9 mouse cellular contexts compared by ENCODE assay signal in the genomic region with DNA sequence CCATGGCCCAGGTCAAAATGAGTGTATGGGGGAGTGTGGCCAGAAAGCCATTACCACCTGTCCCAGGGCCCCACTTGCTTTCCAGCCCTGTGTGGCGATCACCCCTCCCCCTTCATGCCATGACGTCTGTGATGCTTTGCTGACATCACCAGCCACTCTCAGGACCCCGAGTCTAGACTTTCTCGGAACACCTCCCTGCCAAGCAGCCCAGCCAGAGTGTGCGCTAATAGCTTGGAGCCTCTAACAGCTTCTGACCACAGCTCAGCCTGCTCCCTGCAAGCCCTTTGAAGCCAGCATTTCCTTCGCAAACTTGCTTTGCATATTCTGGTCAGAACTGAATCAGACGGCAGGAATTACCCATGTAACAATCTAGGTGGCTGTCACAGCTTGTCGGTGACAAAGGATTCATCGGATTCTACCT. TPM values are rescaled to one million over a fixed set of nuclear protein-coding genes. Genes with fewer than 3 reads are reported as not detected.
DNase-seq lines count a peak whose midpoint lies in the region; ATAC-seq lines count a peak whose summit lies in the region.
"Had no signal": no experiment of that assay in that cellular context is flagged by ENCODE, and none has a peak within 500 bp of the region (broad histone marks: within the 10 kb centered on the region; RNA-seq: fewer than 3 reads in every experiment).

No protein-coding gene starts in this region.

- H3K4me2 ChIP-seq in stomach, embryonic 16.5 days (ENCODE audit: low read depth, low read length), result peak overlapping the region; percentile 95; the same call in 1 of the 2 replicates

- H3K27ac ChIP-seq in heart, embryonic 10.5 days, result 0 out of 2 replicates have a peak overlapping the region, but pooled peaks have one; percentile 90
- peak overlapping the region; percentile 86; the same call in 1 of the 2 replicates for H3K27ac ChIP-seq in limb, embryonic 10.5 days
- 0 out of 2 replicates have a peak overlapping the region, but pooled peaks have one; percentile 6 for H3K27ac ChIP-seq in stomach, embryonic 16.5 days (ENCODE audit: low read length)

- H3K9me3 ChIP-seq in heart, embryonic 10.5 days, result no peaks in the 10 kb centered on the region
- H3K9me3 ChIP-seq in limb, embryonic 10.5 days (replicated peaks), result no peaks in the 10 kb centered on the region
- no peaks in the 10 kb centered on the region for H3K9me3 ChIP-seq in stomach, embryonic 16.5 days (replicated peaks; ENCODE audit: control insufficient read depth, low read length)

- peak overlapping the region; percentile 96; the same call in 1 of the 2 replicates for H3K9ac ChIP-seq in stomach, embryonic 16.5 days (ENCODE audit: low read length)

- intact Hi-C loops in left cerebral cortex, postnatal 14 days (cut with DNase I), result loop anchor here (5.0 kb wide), 1 partner anchor 88 kb away; no protein-coding TSS in a partner anchor

- peaks cover 29% of the 10 kb centered on the region for H3K27me3 ChIP-seq in heart, embryonic 10.5 days (ENCODE audit: insufficient read depth, poor library complexity, severe bottlenecking)
- peaks cover 41% of the 10 kb centered on the region for H3K27me3 ChIP-seq in limb, embryonic 10.5 days (ENCODE audit: low read depth, poor library complexity, severe bottlenecking)
- no peaks in the 10 kb centered on the region for H3K27me3 ChIP-seq in stomach, embryonic 16.5 days (ENCODE audit: control insufficient read depth, insufficient read depth, low read length)
- H3K27me3 ChIP-seq: Patski had no signal

- 14% methylated on average over 9 of the region's 9 CpGs for WGBS in heart, embryonic 10.5 days
- 10% methylated on average over 9 of the region's 9 CpGs for WGBS in limb, embryonic 10.5 days
- WGBS in stomach, embryonic 16.5 days, result 36% methylated on average over 9 of the region's 9 CpGs

- peaks cover 15% of the 10 kb centered on the region for H3K36me3 ChIP-seq in heart, embryonic 10.5 days
- peaks cover 18% of the 10 kb centered on the region for H3K36me3 ChIP-seq in limb, embryonic 10.5 days
- H3K36me3 ChIP-seq in stomach, embryonic 16.5 days (ENCODE audit: control insufficient read depth, insufficient read depth, low read length), result no peaks in the 10 kb centered on the region; the same call in 1 of the 2 replicates

- peak overlapping the region; percentile 8; the same call in 1 of the 2 replicates for H3K4me3 ChIP-seq in heart, embryonic 10.5 days
- H3K4me3 ChIP-seq in limb, embryonic 10.5 days, result 0 out of 2 replicates have a peak overlapping the region, but pooled peaks have one; percentile 9
- H3K4me3 ChIP-seq in stomach, embryonic 16.5 days (replicated peaks; ENCODE audit: low read length), result no peak overlapping the region

- H3K4me1 ChIP-seq in heart, embryonic 10.5 days, result peaks cover 88% of the 10 kb centered on the region
- peaks cover 84% of the 10 kb centered on the region for H3K4me1 ChIP-seq in limb, embryonic 10.5 days
- peaks cover 63% of the 10 kb centered on the region for H3K4me1 ChIP-seq in stomach, embryonic 16.5 days (ENCODE audit: control insufficient read depth, insufficient read depth, low read length)

- ATAC-seq in stomach, embryonic 16.5 days (ENCODE audit: insufficient read depth, low FRiP score), result no peak
- ATAC-seq: Patski had no signal

- peak; percentile 75 for DNase-seq in heart, embryonic 10.5 days (ENCODE audit: low spot score)
- DNase-seq in heart, adult 8-10 months (ENCODE audit: low spot score), result no peak
- peak; percentile 54 for DNase-seq in thymus, postnatal 4 days
- no peak for DNase-seq in thymus, postnatal 25 days
- DNase-seq in limb, embryonic 10.5 days (ENCODE audit: low spot score), result no peak
- DNase-seq in adrenal gland, postnatal 4 days (ENCODE audit: low spot score in 2 of 2), result no peak
- no peak for DNase-seq in left cerebral cortex, postnatal 14 days (ENCODE audit: low spot score in 2 of 2)

RNA-seq across cellular contexts. Expression of gene Socs3, which starts 4.3 kb away (rescaled TPM):
- polyA plus RNA-seq in heart, embryonic 10.5 days (2016; fragmentation: Nextera tagmentation; extraction: Ambion mirVana), result 6.9 and 10.6 TPM in 2 replicates
- total RNA-seq in heart, adult 8-10 months (2022), result 1 to 10 TPM; 3.8 to 6.2 (median 4.7) TPM
- polyA plus RNA-seq in limb, embryonic 10.5 days (2016; fragmentation: Nextera tagmentation; extraction: Ambion mirVana), result 11.2 and 13.2 TPM in 2 replicates
- polyA plus RNA-seq in stomach, embryonic 16.5 days (2015; fragmentation: Nextera tagmentation; extraction: Ambion mirVana), result 16.1 and 17.4 TPM in 2 replicates
- total RNA-seq in adrenal gland, postnatal 4 days (2021), result 10 to 100 TPM; 11.8 to 12.7 TPM
- 1 to 10 TPM; 3.7 to 3.8 TPM for total RNA-seq in left cerebral cortex, postnatal 14 days (2021)

RNA-seq across cellular contexts. Expression of gene Pgs1, which starts 20.5 kb away (rescaled TPM):
- 34.0 and 38.5 TPM in 2 replicates for polyA plus RNA-seq in heart, embryonic 10.5 days (2016; fragmentation: Nextera tagmentation; extraction: Ambion mirVana)
- total RNA-seq in heart, adult 8-10 months (2022), result 10 to 100 TPM; 16.4 to 20.6 (median 19.2) TPM
- 47.1 and 47.4 TPM in 2 replicates for polyA plus RNA-seq in limb, embryonic 10.5 days (2016; fragmentation: Nextera tagmentation; extraction: Ambion mirVana)
- polyA plus RNA-seq in stomach, embryonic 16.5 days (2015; fragmentation: Nextera tagmentation; extraction: Ambion mirVana), result 32.1 and 37.1 TPM in 2 replicates
- 10 to 100 TPM; 39.1 to 40.4 TPM for total RNA-seq in adrenal gland, postnatal 4 days (2021)
- total RNA-seq in left cerebral cortex, postnatal 14 days (2021), result 10 to 100 TPM; 74.4 to 76.2 TPM

Comparison
In these comparisons a context has a peak if more than half of its experiments do, and no peak if none do; other contexts are left out.
1. DNase-seq: peak in heart, embryonic 10.5 days (single experiment) and thymus, postnatal 4 days (single experiment); none in heart, adult 8-10 months (single experiment), thymus, postnatal 25 days (single experiment), limb, embryonic 10.5 days (single experiment), adrenal gland, postnatal 4 days (0 of 2) and left cerebral cortex, postnatal 14 days (0 of 2).
2. H3K27ac ChIP-seq: peak in every context shown above with its lines; median percentile 90 in heart, embryonic 10.5 days; 86 in limb, embryonic 10.5 days; 6 in stomach, embryonic 16.5 days.